Mouse (Mus musculus) adipose tissue, adult 10 weeks (tissue): ENCODE measurements around the gene Zfp870. TPM values are rescaled to one million over a fixed set of nuclear protein-coding genes. Genes with fewer than 3 reads are reported as not detected.

Experiments
- polyA plus RNA-seq: library from polyadenylated mRNA; stranded (reverse); fragments of 350-450 nt; fragmentation: Illumina TruSeq; extraction: RNeasy Lipid Tissue Mini Kit (QIAGEN cat#74804); gene quantifications from one replicate; pipeline ENCODE4 v1.2.3, GENCODE M21; 2014; ENCODE audit warnings: low read depth, low replicate concordance

Gene Zfp870
- 5.7 TPM for polyA plus RNA-seq

GRCm38 (mm10) chr17:32891239-32892180, at the start of gene Zfp870:
TSS of gene Zfp870 (minus strand) at chr17:32891642.

GRCm38 (mm10) chr17:32917131-32917530, 25.7 kb upstream of the Zfp870 start, which contains the start of gene Cyp4f14:
TSS of gene Cyp4f14 (minus strand) at chr17:32917342.

GRCm38 (mm10) chr17:32829540-32830417, 61.7 kb downstream of the Zfp870 start, which contains the start of gene Zfp799:
TSS of gene Zfp799 (minus strand) at chr17:32830261.

Other genes with a start within 250 kb of the Zfp870 start
- gene Cyp4f40, start 232.7 kb downstream of the Zfp870 start, polyA plus RNA-seq: 1.2 TPM
- gene Cyp4f15, start 206.0 kb downstream of the Zfp870 start, polyA plus RNA-seq: 13.3 TPM
- gene Zfp871, start 103.4 kb downstream of the Zfp870 start, polyA plus RNA-seq: 13.4 TPM
- 1.0 TPM for gene Zfp811, start 81.7 kb downstream of the Zfp870 start, polyA plus RNA-seq
- gene Zfp799, start 61.4 kb downstream of the Zfp870 start, polyA plus RNA-seq: 5.5 TPM
- 0.17 TPM for gene Cyp4f14, start 25.7 kb upstream of the Zfp870 start, polyA plus RNA-seq
- gene Cyp4f13, start 55.8 kb upstream of the Zfp870 start, polyA plus RNA-seq: 50.7 TPM
- gene Zfp472, start 74.2 kb upstream of the Zfp870 start, polyA plus RNA-seq: 6.4 TPM
- gene Zfp952, start 101.5 kb upstream of the Zfp870 start, polyA plus RNA-seq: 8.5 TPM
- gene Zfp763, start 141.8 kb upstream of the Zfp870 start, polyA plus RNA-seq: 5.9 TPM
- gene 4921501E09Rik, start 176.4 kb upstream of the Zfp870 start, polyA plus RNA-seq: 0.41 TPM
- 5.3 TPM for gene Zfp563, start 197.7 kb upstream of the Zfp870 start, polyA plus RNA-seq
- 2.6 TPM for gene Morc2b, start 248.0 kb upstream of the Zfp870 start, polyA plus RNA-seq